Mouse (Mus musculus) CH12F3 (cell line): ENCODE results near the gene Nkx6-1.

Source experiments
- in situ Hi-C: fragments of 300-500 bp; cut with MboI; formaldehyde crosslinking; loops from 2 replicates; pipeline ENCODE4 v1.14.3; 2020; ENCODE audit warnings: low sequenced_read_pairs

The Nkx6-1 gene

DNA sequence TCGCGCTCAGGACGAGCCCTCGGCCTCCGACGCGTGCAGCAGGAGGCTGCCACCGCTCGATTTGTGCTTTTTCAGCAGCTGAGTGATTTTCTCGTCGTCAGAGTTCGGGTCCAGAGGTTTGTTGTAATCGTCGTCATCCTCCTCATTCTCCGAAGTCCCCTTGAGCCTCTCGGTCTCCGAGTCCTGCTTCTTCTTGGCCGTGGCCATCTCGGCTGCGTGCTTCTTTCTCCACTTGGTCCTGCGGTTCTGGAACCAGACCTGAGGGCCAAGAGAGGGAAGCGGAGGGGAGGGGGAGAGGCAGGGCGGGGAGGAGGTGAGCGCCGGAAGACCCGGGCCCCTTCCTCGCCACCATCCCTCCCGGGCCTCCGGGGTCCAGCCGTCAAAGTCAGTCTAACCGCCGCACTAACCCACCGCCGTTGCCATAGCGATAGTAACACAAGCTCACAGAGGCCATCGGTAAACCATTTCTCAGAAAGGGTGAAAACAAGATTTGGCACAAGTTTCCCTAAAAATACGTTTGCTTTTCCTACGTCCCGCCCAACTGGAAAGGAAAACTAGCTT lies 5.3 kb downstream of the Nkx6-1 start:
- in situ Hi-C loops = no loop called here

DNA sequence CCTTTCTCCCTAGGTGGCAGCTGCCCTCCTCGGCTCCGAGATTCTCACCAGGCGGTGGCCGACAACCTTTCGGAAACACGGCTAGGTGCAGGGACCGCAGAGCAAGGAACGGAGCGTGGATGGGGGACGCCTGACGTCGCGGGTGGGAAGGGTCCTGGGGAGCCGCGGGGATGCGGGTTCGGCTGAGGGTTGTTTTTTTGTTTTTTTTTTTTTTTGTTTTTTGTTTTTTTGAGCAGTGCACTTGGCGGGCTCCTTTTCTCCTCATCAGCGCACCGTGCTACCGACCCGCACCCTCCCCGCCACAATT lies 5.9 kb downstream of the Nkx6-1 start:
- in situ Hi-C loops = no loop called here

GRCm38 (mm10) chr5:101658188-101658983 lies 6.4 kb downstream of the Nkx6-1 start:
- in situ Hi-C loops = no loop called here

- in situ Hi-C loops = no loop called here
Measured at GRCm38 (mm10) chr5:101657698-101658097, 7.1 kb downstream of the Nkx6-1 start.

DNA sequence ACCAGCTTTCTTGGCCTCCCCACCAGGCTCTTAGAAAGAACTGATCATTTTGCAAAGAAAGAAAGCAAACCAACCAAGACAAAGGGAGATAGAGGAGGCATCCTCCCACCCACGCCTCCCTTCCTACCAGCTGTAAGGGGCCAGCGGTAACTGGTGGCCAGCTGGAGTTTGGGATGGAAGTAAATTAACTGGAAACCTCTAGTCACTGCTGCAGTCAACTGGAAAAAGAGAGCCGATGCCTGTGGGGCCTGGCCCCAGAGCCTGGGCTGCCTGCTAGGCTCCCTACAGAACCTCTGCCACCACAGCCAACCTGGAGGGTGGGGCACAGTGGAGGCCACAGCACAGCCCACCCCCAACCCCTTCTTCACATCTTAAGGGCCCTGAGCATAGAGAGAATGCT lies 8.7 kb downstream of the Nkx6-1 start:
- in situ Hi-C loops = no loop called here

DNA sequence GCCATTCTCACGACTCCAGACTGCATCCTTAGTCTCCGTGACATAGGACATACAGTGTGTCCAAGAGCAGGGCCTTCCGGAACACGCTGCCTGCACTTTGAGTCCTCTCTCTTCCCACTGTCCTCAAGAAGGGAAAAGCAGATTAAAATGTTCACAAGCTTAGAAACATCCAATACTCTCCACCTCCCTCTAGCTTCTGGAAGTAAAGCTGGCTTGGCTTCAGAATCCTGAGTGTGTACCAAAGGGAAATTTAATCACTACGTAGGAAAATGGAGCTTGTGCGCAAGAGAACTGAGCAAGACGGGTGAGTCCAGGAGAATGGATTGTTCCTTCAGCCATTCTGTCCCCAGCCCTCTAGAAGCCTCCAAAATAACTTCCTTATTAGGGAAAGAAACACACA lies 9.4 kb downstream of the Nkx6-1 start:
- in situ Hi-C loops = no loop called here

DNA sequence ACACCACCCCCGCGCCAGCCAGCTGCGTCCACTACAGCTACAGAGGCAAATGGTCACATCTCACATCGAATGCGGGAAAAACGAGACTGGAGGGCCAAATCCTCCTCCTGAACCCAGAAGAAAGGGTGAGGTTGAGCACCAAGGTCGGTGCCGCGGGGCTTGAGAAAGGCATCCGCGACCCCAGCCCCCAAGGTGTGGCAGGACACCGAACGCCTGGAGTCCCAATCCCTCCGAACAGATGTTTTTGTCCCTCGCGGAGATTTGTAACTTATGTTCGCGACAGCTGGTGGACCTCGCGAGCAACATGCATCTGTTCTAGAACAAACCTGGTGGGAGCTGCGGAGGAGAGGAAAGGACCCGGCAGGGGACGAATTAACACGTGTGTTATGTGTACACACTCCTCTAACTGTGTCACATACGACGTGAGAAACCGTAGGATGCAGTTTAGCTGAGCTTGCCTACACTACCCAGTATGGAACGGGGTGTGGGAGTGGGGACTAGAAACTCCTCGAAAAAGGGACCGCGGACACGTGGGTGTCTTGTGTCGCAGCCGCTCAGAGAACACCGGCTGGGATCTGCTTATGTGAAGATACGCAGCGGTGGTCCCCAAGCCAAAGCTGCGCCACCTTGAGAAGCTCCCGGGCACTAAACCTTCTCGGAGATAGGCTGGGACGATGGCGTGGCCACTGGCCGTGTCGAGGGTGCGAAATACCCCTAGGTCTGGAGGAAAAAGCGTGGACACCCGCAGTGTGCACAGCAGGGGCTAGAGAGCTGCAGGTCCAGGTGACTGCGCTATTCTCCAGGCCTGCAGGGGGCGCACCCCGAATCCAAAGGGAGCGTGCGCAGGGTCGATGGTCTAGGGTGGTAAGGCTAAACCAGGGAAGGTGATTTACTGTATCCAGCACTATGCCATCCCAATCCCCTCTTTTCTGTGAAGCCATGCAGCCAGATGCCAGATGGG lies 16.8 kb downstream of the Nkx6-1 start:
- in situ Hi-C loops = no loop called here

DNA sequence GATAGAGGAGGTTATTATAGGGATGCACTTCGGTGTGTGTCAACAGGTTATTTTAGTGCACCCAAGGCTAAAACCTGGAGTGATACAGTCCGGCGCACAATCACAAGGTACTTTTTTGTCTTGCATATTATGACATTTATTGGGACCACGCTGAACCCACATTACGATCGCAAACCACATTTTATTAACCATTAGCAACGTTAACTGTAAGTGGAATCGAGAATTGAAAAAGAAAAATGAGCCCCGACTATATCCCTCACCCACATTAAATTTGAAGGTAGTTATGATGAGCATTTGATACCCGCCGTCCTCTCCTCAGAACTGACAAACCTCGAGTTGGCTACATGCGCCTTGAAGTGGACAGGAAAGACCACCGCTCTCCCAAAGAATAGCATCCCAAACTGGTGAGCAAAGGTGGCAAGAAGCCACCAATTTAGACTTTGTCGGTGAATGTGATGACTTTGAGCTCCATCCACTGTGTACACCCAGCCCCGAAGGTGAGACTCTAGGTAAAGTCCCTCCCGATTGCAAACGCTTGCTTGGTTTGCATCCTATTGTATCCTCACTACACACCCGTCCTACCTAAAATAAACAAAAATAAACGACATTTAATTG lies 17.7 kb downstream of the Nkx6-1 start:
- in situ Hi-C loops = no loop called here

GRCm38 (mm10) chr5:101645071-101645470 lies 19.7 kb downstream of the Nkx6-1 start:
- in situ Hi-C loops = no loop called here

GRCm38 (mm10) chr5:101638101-101638500 lies 26.7 kb downstream of the Nkx6-1 start:
- in situ Hi-C loops = no loop called here
